23 mouse cellular contexts compared by ENCODE assay signal in genomic region chr11:68276945-68277344, GRCm38 (mm10).
DNase-seq lines count a peak whose midpoint lies in the region; ATAC-seq and TF ChIP-seq lines count a peak whose summit lies in the region.
"Had no signal": no experiment of that assay in that cellular context is flagged by ENCODE, and none has a peak within 500 bp of the region (broad histone marks: within the 10 kb centered on the region; RNA-seq: fewer than 3 reads in every experiment).

No protein-coding gene starts in this region.

- no peak overlapping the region for H3K4me3 ChIP-seq in lung, embryonic 15.5 days
- H3K4me3 ChIP-seq in embryonic facial prominence, embryonic 11.5 days (ENCODE audit: low read depth, low read length): no peak overlapping the region
- H3K4me3 ChIP-seq in thymus, adult 2 months (ENCODE audit: control insufficient read depth, insufficient read depth, low read length): no peak overlapping the region
- no peak overlapping the region for H3K4me3 ChIP-seq in kidney, embryonic 16.5 days (ENCODE audit: low read length)
- H3K4me3 ChIP-seq: embryonic facial prominence, embryonic 13.5 days; liver, embryonic 15.5 days had no signal

- no peak overlapping the region for H3K9ac ChIP-seq in lung, embryonic 15.5 days
- no peak overlapping the region for H3K9ac ChIP-seq in embryonic facial prominence, embryonic 11.5 days (replicated peaks; ENCODE audit: low read length)
- no peak overlapping the region for H3K9ac ChIP-seq in kidney, embryonic 16.5 days (replicated peaks; ENCODE audit: low read length)
- H3K9ac ChIP-seq: embryonic facial prominence, embryonic 13.5 days; hindbrain, embryonic 14.5 days; liver, embryonic 15.5 days had no signal

- H3K4me1 ChIP-seq in lung, embryonic 15.5 days: peaks cover 32% of the 10 kb centered on the region
- H3K4me1 ChIP-seq in embryonic facial prominence, embryonic 11.5 days (ENCODE audit: control insufficient read depth, insufficient read depth, low read length): no peaks in the 10 kb centered on the region
- H3K4me1 ChIP-seq in thymus, adult 2 months (replicated peaks; ENCODE audit: control insufficient read depth, insufficient read depth, low read length): peaks cover 43% of the 10 kb centered on the region
- peaks cover 26% of the 10 kb centered on the region for H3K4me1 ChIP-seq in kidney, embryonic 16.5 days (ENCODE audit: insufficient read depth, low read length)
- H3K4me1 ChIP-seq: liver, embryonic 15.5 days had no signal

- DNase-seq in lung, postnatal 14 days: no peak
- peak; percentile 16 for DNase-seq in embryonic facial prominence, embryonic 11.5 days (ENCODE audit: low spot score)
- DNase-seq in thymus, adult 2 months: peak; percentile 56
- DNase-seq in thymus, postnatal 4 days: peak; percentile 68
- DNase-seq in spleen, postnatal 10 days (ENCODE audit: low spot score in 2 of 2): no peak
- DNase-seq: adrenal gland, adult 8-10 months; B cell, adult 2 months; cerebellum, adult 11-12 months; cerebellum, postnatal 10 days; gastrocnemius, postnatal 10 days; kidney, adult 2 months; kidney, postnatal 10 days; left cerebral cortex, postnatal 4 days; liver; lung, postnatal 4 days had no signal

- H3K36me3 ChIP-seq in lung, embryonic 15.5 days: no peaks in the 10 kb centered on the region
- no peaks in the 10 kb centered on the region for H3K36me3 ChIP-seq in embryonic facial prominence, embryonic 11.5 days (replicated peaks; ENCODE audit: control insufficient read depth, insufficient read depth, low read depth, low read length)
- no peaks in the 10 kb centered on the region for H3K36me3 ChIP-seq in thymus, adult 2 months (ENCODE audit: control insufficient read depth, insufficient read depth, low read length)
- H3K36me3 ChIP-seq in kidney, embryonic 16.5 days (ENCODE audit: insufficient read depth, low read length): no peaks in the 10 kb centered on the region
- H3K36me3 ChIP-seq: embryonic facial prominence, embryonic 13.5 days; liver, embryonic 15.5 days had no signal

- H3K9me3 ChIP-seq in lung, embryonic 15.5 days: no peaks in the 10 kb centered on the region
- H3K9me3 ChIP-seq in embryonic facial prominence, embryonic 11.5 days (replicated peaks; ENCODE audit: control insufficient read depth, low read length): no peaks in the 10 kb centered on the region
- no peaks in the 10 kb centered on the region for H3K9me3 ChIP-seq in kidney, embryonic 16.5 days (ENCODE audit: low read length)
- H3K9me3 ChIP-seq: embryonic facial prominence, embryonic 13.5 days; liver, embryonic 15.5 days had no signal

- ATAC-seq in lung, embryonic 15.5 days (ENCODE audit: borderline replicate concordance, extremely low read depth, low FRiP score, low TSS enrichment): peak; percentile 58; the same call in 1 of the 2 replicates
- no peak for ATAC-seq in embryonic facial prominence, embryonic 11.5 days (replicated peaks; ENCODE audit: insufficient number of reproducible peaks, low FRiP score, low TSS enrichment, low read depth)
- no peak for ATAC-seq in kidney, embryonic 16.5 days (ENCODE audit: low FRiP score, low TSS enrichment)
- ATAC-seq: forebrain, embryonic 16.5 days; midbrain, embryonic 16.5 days had no signal

- peak overlapping the region; percentile 27; the same call in 1 of the 2 replicates for H3K27ac ChIP-seq in lung, embryonic 15.5 days
- H3K27ac ChIP-seq in embryonic facial prominence, embryonic 11.5 days (replicated peaks; ENCODE audit: low read depth, low read length): no peak overlapping the region
- H3K27ac ChIP-seq in thymus, adult 2 months (ENCODE audit: control insufficient read depth, insufficient read depth, low read length): no peak overlapping the region
- no peak overlapping the region for H3K27ac ChIP-seq in kidney, embryonic 16.5 days (ENCODE audit: low read length)
- H3K27ac ChIP-seq: embryonic facial prominence, embryonic 13.5 days; hindbrain, embryonic 14.5 days; liver, embryonic 15.5 days had no signal

- H3K27me3 ChIP-seq in lung, embryonic 15.5 days: no peaks in the 10 kb centered on the region
- no peaks in the 10 kb centered on the region; the same call in 1 of the 2 replicates for H3K27me3 ChIP-seq in embryonic facial prominence, embryonic 11.5 days (ENCODE audit: control insufficient read depth, insufficient read depth, low read length)
- H3K27me3 ChIP-seq in thymus, adult 2 months (ENCODE audit: control insufficient read depth, insufficient read depth, low read length): no peaks in the 10 kb centered on the region
- no peaks in the 10 kb centered on the region for H3K27me3 ChIP-seq in kidney, embryonic 16.5 days (ENCODE audit: insufficient read depth, low read length)

- TF ChIP-seq POLR2A in thymus, adult 2 months (IDR thresholded peaks at IDR 0.05; ENCODE audit: control insufficient read depth, extremely low read depth, insufficient read depth, low read length, poor library complexity): no peak

- H3K4me2 ChIP-seq in lung, embryonic 15.5 days: no peak overlapping the region
- H3K4me2 ChIP-seq in embryonic facial prominence, embryonic 11.5 days (ENCODE audit: low read depth, low read length): no peak overlapping the region
- no peak overlapping the region for H3K4me2 ChIP-seq in kidney, embryonic 16.5 days (replicated peaks; ENCODE audit: low read depth, low read length)
- H3K4me2 ChIP-seq: embryonic facial prominence, embryonic 13.5 days; heart, embryonic 11.5 days; hindbrain, embryonic 14.5 days; liver, embryonic 15.5 days had no signal

- no peak for TF ChIP-seq CTCF in thymus, adult 2 months (IDR thresholded peaks at IDR 0.05; ENCODE audit: borderline replicate concordance, control insufficient read depth, extremely low read depth, insufficient read depth, low read length, poor library complexity)

- WGBS in lung, embryonic 15.5 days: 54% methylated on average over 7 of the region's 7 CpGs
- WGBS in embryonic facial prominence, embryonic 11.5 days: 40% methylated on average over 7 of the region's 7 CpGs
- 34% methylated on average over 7 of the region's 7 CpGs for WGBS in thymus, adult 2 months
- 63% methylated on average over 7 of the region's 7 CpGs for WGBS in kidney, embryonic 16.5 days

Comparison
In these comparisons a context has a peak if more than half of its experiments do, and no peak if none do; other contexts are left out.
1. DNase-seq: peak in embryonic facial prominence, embryonic 11.5 days (single experiment), thymus, adult 2 months (single experiment) and thymus, postnatal 4 days (single experiment); none in lung, postnatal 14 days (single experiment) and spleen, postnatal 10 days (0 of 2).